Mouse (Mus musculus) hindbrain, embryonic 14.5 days (tissue): Measurements from ENCODE around the gene Gm10226. TPM values are rescaled to one million over a fixed set of nuclear protein-coding genes. Genes with fewer than 3 reads are reported as not detected.

Source experiments
- polyA plus RNA-seq: library from polyadenylated mRNA; unstranded; fragments of >200 nt; fragmentation: Nextera tagmentation; extraction: Ambion mirVana; gene quantifications from 2 replicates; pipeline ENCODE4 v1.2.1, GENCODE M21; 2014

The Gm10226 gene
- polyA plus RNA-seq, 1 experiment from 2014 or later, result 23.8 TPM

Other genes with a start within 250 kb of the Gm10226 start
- 14.4 and 14.5 TPM in 2 replicates for gene Zfp51, start 241.5 kb upstream of the Gm10226 start, polyA plus RNA-seq
- 9.5 and 11.1 TPM in 2 replicates for gene Zfp53, start 202.9 kb upstream of the Gm10226 start, polyA plus RNA-seq
- gene Zfp52, start 156.3 kb upstream of the Gm10226 start, polyA plus RNA-seq, result 1.8 and 1.9 TPM in 2 replicates
- gene Zfp948, start 124.9 kb upstream of the Gm10226 start, polyA plus RNA-seq, result 21.9 and 22.2 TPM in 2 replicates
- gene Zfp983, start 41.2 kb upstream of the Gm10226 start, polyA plus RNA-seq, result 11.1 and 14.0 TPM in 2 replicates
- 13.4 and 13.8 TPM in 2 replicates for gene Zfp760, start 15.9 kb downstream of the Gm10226 start, polyA plus RNA-seq
- 7.9 and 11.6 TPM in 2 replicates for gene Zfp229, start 38.9 kb downstream of the Gm10226 start, polyA plus RNA-seq
- gene Zfp820, start 153.9 kb downstream of the Gm10226 start, polyA plus RNA-seq, result 2.7 and 3.5 TPM in 2 replicates
- gene Zfp995, start 218.1 kb downstream of the Gm10226 start, polyA plus RNA-seq, result 8.7 and 8.9 TPM in 2 replicates